Mouse (Mus musculus) mature B cell (primary cell): ENCODE measurements at regions not wholly inside any gene's neighbourhood (a gene's known extent, or its start where the extent isn't known, plus 50 kb on each side); places are given as distances from the start of the nearest gene placed in this dataset.

ENCODE experiments used
- in situ Hi-C: fragments of 300-500 bp; cut with MboI; formaldehyde crosslinking; loops from 2 replicates; pipeline ENCODE4 v1.14.3; 2019

- in situ Hi-C loops: no loop called here
These were observed 59.8 kb upstream of the Tnfrsf21 start for GRCm38 (mm10) chr17:42956588-42956987.

GRCm38 (mm10) chr17:42954722-42955121 lies 61.6 kb upstream of the Tnfrsf21 start:
- in situ Hi-C loops: no loop called here

DNA sequence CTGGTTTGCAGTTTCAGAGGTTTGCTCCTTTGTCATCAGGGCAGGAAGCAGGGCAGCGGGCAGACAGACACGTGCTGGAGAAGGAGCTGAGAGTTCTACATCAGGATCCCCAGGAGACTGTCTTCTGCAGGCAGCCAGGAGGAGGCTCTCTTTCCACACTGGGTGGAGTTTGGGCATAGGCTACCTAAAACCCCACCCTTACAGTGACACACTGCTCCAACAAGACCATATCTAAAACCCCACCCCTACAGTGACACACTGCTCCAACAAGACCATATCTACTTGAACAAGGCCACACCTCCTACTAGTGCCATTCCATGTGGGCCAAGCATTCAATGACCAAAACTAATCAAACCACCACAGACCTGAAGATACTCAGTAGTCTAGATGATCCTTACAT lies 68.0 kb upstream of the Cd2ap start:
- in situ Hi-C loops: loop anchor here (25.0 kb wide), 1 partner anchor 132 kb away; no protein-coding TSS in a partner anchor

GRCm38 (mm10) chr17:42943272-42943696 lies 66.8 kb upstream of the Cd2ap start:
- in situ Hi-C loops: loop anchor here (25.0 kb wide), 1 partner anchor 131 kb away; no protein-coding TSS in a partner anchor

GRCm38 (mm10) chr17:42939476-42939875 lies 63.0 kb upstream of the Cd2ap start:
- in situ Hi-C loops: loop anchor here (25.0 kb wide), 1 partner anchor 127 kb away; no protein-coding TSS in a partner anchor

DNA sequence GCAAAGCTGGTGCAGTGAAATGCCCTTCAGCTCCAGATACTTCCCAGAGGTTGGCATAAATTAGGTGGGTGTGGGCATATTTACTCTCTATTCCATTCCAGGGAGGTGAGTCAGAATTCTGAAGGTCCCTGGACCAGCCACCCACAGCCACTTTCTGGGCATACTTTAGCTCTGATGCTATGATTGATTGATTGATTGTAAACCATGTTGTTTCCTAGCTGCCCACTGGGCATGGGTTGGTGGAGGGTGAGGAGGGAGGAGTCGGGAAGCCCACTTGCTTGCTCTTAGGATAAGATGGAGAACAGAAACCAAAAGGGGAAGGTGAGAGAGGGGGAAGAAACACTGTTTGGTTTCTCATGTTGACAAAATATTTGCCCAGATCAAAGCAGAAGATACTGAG lies 62.1 kb upstream of the Cd2ap start:
- in situ Hi-C loops: loop anchor here (25.0 kb wide), 1 partner anchor 126 kb away; no protein-coding TSS in a partner anchor

DNA sequence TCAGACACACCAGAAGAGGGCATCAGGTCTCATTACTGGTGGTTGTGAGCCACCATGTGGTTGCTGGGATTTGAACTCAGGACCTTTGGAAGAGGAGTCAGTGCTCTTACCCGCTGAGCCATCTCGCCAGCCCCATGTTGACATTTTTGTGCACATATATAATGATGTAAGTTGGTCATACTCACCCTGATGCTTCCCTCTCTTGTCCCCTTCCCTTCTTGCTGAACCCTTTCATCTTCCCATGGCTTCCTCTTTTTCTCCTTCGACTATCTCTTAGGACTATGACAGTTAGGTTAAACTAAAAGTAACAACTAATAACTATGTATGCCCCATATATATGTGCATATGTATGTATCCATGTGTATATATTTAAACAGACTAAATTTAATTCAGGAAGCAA lies 61.0 kb upstream of the Cd2ap start:
- in situ Hi-C loops: loop anchor here (25.0 kb wide), 1 partner anchor 125 kb away; no protein-coding TSS in a partner anchor

GRCm38 (mm10) chr17:42934068-42934467 lies 57.6 kb upstream of the Cd2ap start:
- in situ Hi-C loops: loop anchor here (25.0 kb wide), 1 partner anchor 122 kb away; no protein-coding TSS in a partner anchor

DNA sequence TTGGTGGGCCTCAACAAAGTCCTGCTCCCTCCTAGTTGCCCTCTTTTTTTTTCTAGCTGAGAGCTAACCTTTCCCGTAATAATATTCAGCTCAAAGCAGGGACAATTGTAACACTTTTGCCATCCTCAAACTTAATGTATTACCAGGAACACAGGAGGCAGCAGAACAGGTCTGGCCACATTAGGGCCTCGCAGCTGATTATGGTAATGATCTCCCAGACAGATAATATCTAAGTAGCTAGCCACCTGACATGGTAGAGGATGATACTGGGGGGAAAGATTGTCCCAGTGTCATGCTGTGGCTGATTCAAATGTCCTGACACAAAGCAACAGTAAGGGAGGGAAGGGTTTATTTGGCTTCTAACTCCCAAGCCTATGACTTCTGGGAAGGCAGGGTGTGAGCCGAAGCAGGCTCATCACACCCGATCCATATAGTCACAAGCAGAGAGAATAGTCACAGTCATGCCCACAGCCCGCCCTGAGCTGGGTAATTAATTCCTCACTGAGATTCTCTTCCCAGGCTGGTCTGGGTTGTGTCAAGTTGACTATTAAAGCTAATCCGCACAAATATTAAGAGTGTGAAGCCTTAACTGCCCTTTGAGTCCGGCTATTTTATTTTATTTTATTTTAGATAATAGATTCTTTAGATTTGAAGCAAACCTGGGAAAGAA lies 57.0 kb upstream of the Cd2ap start:
- in situ Hi-C loops: loop anchor here (25.0 kb wide), 1 partner anchor 121 kb away; no protein-coding TSS in a partner anchor

GRCm38 (mm10) chr17:42927320-42927719 lies 50.9 kb upstream of the Cd2ap start:
- in situ Hi-C loops: loop anchor here (25.0 kb wide), 1 partner anchor 115 kb away; no protein-coding TSS in a partner anchor
